Mouse (Mus musculus) 3T3-L1 (cell line): ENCODE measurements at regions not wholly inside any gene's neighbourhood (a gene's known extent, or its start where the extent isn't known, plus 50 kb on each side); places are given as distances from the start of the nearest gene placed in this dataset.

Experiments used
- DNase-seq: peaks from one replicate; pipeline ENCODE4 v3.0.0-alpha.2; 2015; ENCODE audit warnings: low read depth, low spot score

DNA sequence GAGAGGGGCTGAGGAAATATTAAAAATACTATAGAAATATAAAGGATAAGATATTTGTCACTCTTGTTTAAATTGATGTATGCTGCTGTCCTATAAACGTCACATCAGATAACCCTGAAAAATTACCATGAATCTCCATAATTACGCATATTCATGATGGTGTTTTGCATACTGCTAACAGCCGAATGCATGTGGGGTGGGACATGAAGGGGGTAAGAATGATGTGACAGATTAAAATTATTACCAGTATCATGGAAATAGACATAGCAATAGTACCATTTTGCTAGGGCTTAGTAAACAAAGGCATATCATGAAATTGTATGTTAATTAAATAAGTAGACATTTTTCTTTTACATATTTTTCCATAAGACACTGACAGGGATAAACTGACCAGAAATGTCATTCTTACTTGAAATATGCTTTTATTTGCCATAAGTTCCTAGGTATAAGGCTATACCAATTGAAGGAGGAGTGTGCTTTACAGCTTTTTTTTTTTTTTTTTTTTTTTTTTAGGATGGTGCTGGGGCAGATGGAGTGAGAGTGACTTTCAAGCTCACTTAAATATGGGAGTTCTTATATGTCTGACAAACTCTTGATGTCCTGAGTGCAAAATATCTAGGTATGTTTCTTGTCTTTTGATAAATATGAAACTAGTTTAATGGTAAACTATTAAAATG, 349.8 kb upstream of the Tmem161b start:
- DNase-seq = no peak

GRCm38 (mm10) chr13:83872887-83873286, 349.2 kb upstream of the Tmem161b start:
- DNase-seq = no peak

DNA sequence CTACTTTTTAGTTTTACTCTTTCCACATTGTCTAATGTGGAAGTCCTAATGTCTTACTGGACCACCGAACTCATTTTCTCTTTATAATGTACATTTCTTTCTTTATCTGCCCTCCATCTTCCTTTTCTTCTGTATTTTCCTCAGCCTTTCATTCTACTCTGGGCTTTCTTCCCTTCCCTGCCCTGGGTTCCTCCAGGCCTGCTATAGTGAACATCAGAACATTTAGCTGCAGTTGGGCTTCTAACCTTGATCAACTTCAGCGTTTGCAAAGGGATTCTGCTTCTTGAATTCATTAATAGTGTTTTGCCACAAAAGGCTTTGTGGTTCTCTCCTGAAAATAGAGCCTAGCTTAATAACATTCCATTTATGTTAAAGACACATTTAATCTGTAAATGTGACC, 342.5 kb upstream of the Tmem161b start:
- no peak for DNase-seq

DNA sequence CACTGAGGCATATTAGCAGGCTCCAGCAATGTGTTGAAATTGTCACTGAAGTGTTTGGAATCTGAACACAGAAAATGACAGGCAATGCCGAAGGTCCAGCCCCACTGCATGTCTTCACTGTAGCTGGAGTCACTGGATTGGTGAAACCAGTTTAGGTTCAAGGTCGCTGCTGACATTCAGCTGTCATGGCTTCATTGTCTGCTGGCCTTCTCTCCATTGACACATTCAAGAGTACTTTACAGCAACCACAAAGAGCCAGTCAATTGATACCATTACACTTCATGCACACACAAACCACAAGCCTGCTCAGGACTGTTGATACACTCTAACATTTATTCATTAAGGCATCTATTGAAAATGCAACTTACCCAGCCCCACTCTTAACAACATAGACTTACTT, 341.8 kb upstream of the Tmem161b start:
- no peak for DNase-seq

- no peak for DNase-seq
These were observed 341.3 kb upstream of the Tmem161b start for GRCm38 (mm10) chr13:83880772-83881171.

DNA sequence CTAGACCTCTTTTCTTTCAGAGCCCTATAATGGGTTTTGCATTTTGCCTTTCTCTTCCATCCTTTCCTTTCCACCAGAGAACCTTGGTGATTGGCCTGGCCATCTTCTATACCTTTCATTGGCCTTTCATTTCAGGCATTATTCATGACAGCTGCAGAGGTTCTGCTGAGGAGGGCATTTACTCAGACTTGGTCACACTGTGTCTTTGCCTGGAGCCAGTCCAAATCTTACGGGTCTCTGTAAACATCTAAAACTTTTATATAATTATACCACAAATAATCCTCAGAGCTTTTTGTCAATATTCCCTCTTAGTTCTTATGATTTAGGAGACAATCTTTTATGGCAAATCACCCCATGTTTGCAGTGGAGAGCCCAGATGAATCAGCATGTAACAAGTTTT, 339.3 kb upstream of the Tmem161b start:
- DNase-seq = no peak

DNA sequence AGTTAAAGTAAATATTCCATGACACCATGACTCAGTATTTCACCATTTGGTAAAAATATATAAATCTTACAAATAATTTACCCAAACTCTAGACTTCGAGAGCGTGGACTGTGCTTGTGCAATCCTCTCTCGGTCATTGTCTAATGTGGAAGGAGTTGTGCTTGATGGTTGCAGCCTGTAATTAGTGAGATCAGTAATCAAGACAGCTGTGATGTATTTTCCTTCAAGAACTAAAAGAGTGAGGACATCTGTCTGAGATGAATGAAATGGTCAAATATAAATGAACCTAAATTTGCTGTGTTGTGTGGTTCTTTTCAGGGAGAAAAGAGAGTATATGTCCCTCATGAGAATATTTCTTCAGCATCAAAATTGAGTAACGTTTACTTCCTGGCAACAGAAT, 338.3 kb upstream of the Tmem161b start:
- no peak for DNase-seq

- DNase-seq = no peak
These were observed 337.9 kb upstream of the Tmem161b start for GRCm38 (mm10) chr13:83884226-83884625.

- no peak for DNase-seq
These were observed 337.1 kb upstream of the Tmem161b start for GRCm38 (mm10) chr13:83884766-83885543.

- DNase-seq = no peak
These were observed 336.4 kb upstream of the Tmem161b start for GRCm38 (mm10) chr13:83885729-83886128.

DNA sequence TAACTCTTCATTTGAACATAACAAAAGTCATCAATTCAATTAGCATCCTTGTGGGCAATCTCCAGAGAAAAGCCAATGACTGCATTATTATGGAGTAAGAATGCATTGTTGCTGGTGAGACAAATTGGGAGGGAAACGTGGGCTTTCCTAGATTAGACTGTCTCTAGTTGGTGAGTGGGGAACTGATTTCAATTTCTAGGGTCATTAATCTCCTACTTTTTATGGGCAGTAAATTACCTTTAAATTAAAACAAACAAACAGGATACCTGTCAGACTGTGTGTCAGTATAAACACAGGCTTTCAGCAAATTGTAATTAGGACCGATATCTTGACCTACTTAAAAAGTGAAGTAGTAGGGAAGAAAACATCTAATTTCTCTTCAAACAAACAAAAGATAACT, 307.4 kb upstream of the Tmem161b start:
- DNase-seq = no peak

DNA sequence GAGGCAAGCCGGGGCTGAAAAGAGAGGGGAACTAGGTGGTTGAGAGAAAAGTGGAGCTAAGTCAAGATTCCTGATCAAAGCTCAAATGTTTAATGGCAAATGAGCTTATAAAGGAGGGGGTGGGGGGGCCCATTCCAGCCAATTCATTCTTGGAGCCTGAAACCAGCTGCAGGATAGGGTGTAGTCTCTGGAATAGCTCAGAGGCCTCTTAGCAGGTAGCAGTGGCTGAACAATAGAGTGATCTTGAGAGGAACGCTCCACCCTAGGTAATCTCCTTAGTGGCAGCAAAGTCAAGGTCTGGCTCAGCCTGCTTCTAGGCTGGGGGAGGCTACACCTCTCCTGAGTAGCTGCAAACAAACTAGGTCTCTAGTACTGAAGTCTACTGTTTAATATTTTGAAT, 289.3 kb upstream of the Tmem161b start:
- no peak for DNase-seq

DNA sequence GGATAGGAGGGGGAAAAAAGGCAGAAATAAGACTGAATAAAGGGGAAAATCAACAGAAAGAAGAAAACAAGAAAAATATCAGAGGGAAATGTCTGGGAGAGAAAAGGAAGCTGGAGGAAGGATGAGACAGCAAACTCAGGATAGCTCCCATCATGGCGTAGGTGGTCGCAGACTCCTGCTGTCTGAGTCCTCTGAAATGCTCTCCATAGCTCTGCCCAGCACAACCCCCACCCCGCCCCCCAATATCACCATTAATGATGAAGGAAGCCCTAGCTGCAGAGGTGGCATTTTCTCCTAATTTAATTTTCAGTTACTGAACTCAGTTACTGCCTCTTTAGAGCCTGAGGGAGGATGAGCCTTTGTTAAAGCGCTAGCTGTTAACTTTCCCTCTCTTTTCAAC, 275.6 kb upstream of the Tmem161b start:
- no peak for DNase-seq

DNA sequence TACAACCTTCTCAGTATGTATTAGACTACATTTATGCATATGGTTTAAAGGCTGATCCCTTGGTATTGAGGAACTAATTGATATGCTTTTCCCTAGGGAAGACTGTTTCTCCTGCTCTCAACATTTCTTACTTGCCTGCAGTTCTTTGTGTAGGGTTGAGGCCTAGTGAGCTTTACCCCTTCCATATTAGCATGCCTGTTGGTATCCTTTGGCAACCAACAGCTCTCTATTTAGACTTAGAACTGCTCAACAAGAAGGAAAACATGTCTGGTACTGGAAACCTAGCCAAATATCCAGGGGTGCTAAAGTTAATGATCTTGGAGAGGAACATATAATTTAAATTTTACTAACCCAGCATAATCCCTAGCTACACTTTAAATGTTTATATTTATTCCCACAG, 270.9 kb upstream of the Tmem161b start:
- DNase-seq = no peak

GRCm38 (mm10) chr13:83951808-83952207, 270.3 kb upstream of the Tmem161b start:
- DNase-seq = no peak

DNA sequence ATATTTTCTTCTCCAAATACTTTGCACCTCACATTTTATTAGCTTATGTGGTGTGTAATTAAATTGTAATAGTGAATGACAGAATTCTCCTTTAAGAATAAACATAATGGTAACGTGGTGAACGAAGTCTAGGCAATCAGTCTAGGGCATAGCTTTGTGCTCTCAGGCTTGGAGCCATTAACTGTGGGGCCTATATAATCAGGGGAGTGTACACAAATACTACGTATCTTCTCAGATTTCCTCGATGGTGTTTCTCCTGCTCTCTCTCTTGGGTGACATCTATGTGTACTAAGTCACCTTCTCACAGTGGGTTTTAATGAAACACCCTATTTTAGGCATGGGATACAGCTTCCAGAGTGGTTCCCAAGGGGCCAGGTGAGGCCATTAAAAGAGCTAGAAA, 269.7 kb upstream of the Tmem161b start:
- DNase-seq = no peak

- no peak for DNase-seq
These were observed 269.2 kb upstream of the Tmem161b start for GRCm38 (mm10) chr13:83952862-83953261.

- DNase-seq = no peak
These were observed 266.4 kb upstream of the Tmem161b start for GRCm38 (mm10) chr13:83955701-83956100.

- no peak for DNase-seq
These were observed 243.6 kb upstream of the Tmem161b start for GRCm38 (mm10) chr13:83978541-83978940.

DNA sequence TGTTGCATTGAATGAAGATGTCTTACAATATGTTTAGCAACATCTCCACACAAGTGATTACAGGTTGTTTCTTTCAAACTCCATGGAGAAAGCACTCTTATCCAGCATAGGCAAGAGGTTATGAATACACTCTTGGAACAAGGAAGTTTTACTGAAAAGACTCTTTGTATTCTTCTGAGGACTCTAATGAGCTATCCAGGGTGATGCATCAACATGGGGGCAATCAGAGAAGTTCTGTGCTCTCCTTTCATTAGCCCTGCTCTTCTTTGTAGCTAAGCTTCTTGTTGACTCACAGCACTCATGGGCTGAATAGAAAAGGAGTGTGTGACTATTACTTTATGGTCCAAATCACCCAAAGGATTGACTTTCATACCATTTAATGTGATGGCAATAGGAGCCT, 242.6 kb upstream of the Tmem161b start:
- DNase-seq = no peak

GRCm38 (mm10) chr13:83984651-83985331, 237.3 kb upstream of the Tmem161b start:
- DNase-seq = no peak

DNA sequence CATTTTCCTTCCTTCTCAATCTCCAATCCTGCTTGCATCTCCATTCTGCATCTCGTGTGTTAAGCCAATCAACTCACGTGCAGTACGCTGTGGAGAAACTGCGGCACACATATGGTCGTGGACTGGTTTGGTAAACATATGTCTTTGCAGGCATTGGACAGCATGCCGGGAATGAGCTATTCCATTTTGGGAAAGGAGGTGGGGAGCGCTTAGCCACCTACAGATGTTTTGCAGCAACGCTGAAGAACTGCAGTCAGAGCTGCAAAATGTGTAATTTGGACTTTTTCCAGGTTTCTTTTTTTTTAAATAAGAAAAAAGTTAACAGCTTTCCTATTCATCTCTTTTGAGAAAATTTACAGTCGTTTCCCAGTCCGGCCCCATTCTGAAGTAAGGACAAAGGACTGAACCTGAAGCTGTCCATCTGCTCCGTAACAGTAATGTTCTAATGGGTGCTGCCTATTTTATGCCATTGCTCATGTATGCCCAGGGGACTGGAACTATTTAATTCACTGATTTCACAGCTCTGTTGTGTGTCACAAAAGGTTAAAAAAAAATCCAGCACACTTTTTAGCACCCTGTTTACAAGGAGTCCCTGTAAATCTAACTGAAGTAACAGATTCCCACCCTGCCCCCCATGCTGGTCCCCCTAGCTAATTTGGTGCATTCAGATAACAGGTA, 234.2 kb upstream of the Tmem161b start:
- DNase-seq = no peak
